Mouse (Mus musculus): Measurements from ENCODE around the gene Lcn5.
"Not testable (repeated sequence)": the region's sequence is repeated elsewhere in the genome, so short reads cannot be mapped to it uniquely, and the experiment has no call there.

The Lcn5 gene

DNA sequence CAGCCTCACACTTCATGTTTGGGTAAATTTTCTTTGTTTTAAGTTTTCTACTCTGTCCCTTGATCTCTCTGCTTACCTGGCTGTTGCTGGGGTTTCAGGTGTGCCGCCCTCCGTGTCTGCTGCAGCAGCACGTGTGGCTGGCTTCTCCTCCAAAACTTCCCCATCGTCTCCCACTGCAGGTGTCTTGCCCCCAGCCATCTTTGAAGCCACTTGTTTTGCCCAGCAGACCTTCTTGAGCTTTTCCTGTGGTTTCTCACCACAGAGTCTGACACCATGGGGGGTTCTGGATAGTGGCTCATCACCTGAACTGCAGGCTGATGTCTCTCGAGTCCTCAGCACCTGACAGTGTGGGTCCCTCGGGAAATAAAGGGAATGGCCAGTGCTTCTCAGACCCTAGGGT, 21.8 kb downstream of the Lcn5 start:
- DNase-seq: no peak

DNA sequence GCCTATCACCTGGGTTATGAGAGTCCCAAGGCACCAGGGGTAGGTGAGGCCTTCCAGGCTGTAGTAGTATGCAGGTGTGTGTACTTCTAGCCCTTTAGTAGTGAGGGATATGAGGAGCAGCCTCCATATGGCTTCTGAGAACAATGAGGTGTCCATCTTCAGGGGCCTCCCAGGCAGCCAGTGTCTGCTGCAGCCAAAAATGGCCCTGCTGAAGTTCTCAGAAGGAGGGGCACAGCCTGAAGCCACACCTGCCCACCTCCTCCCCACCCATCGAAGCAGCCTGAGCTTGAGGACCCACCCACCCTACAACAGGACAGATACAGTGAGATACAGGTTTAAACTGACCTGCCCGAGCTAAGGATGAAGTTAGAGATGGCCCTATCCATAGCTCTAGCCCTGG, 24.7 kb downstream of the Lcn5 start, which contains the start of gene Lcn10:
TSS of gene Lcn10 (plus strand) at position 301 of the 400 bp plus-strand sequence.
- no peak for DNase-seq

- no peak for DNase-seq
Observed at GRCm38 (mm10) chr2:25686941-25687340, 29.2 kb downstream of the Lcn5 start.

- DNase-seq: peak; percentile 61
Observed at GRCm38 (mm10) chr2:25694605-25695004, 36.9 kb downstream of the Lcn5 start.

DNA sequence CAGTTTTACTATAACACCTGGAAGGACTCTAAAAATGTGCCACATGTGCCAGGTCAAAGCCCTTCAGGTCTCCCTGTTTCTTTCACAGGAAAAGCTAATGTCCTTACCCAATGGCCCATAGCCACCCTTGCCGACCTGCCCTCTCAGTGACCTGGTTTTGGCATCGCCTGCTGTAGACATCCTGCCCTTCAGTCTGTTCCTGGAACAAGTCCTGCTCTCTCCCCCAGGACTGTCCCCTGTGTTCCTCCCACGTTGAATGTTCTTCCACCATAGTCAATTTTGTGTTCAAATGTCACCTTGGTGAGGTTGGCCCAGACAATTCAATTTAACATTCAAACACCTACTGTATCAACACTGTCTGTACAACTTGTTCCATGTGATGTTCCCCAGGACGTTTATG, 39.2 kb downstream of the Lcn5 start:
- DNase-seq: no peak

DNA sequence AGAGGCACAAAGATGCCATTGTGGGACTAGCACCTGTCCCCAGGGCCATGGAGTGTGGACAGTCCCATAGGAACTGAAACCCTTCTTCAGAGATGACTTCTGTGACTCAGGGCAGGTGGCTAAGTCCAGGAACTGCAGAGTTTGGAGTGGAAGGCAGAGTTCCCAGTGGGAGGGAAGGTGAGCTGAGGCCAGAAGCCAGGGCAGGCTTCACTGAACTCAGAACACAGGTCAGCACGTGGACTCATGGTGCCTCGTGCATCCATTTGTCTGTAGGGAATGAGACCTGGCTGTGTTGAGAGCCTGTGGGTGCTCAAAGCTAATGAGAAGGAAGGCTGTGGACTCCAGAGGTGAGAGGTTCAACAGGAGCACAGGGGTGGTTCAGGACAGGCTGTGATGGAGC, 40.9 kb downstream of the Lcn5 start:
- no peak for DNase-seq

- not testable (repeated sequence) for DNase-seq
Observed at GRCm38 (mm10) chr2:25699743-25700142, 42.0 kb downstream of the Lcn5 start, which contains the start of gene Obp2a. TSS of gene Obp2a (plus strand) at chr2:25700043.

- no peak for DNase-seq
Observed at GRCm38 (mm10) chr2:25701001-25701400, 43.2 kb downstream of the Lcn5 start.

- no peak for DNase-seq
Observed at GRCm38 (mm10) chr2:25703706-25704105, 46.0 kb downstream of the Lcn5 start.

- DNase-seq: peak; percentile 85
Observed at GRCm38 (mm10) chr2:25706643-25707481, 49.1 kb downstream of the Lcn5 start, which contains the start of gene Bmyc. TSS of gene Bmyc (plus strand) at chr2:25706739.

GRCm38 (mm10) chr2:25708121-25708520, 50.4 kb downstream of the Lcn5 start:
- DNase-seq: peak; percentile 61

GRCm38 (mm10) chr2:25709056-25709455, 51.3 kb downstream of the Lcn5 start:
- DNase-seq: not testable (repeated sequence)

DNA sequence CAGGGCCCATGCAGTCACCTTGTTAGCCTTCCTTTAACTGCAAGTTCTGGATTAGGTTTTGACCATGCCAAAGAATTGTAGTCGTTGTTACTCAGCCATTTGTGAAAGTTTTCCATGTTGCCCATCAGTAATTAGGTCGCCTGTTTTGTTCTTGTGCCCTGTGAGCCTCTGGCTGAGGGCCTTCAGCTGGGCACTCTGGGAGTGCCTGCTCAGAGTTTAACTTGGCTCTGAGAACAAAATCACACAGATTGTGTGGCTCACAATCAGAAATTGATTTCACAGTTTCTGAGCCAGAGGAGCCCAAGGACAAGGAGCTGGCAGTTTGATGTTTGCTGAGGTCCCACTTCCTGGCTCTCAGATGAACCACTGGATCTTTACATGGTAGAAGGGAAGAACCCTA, 52.0 kb downstream of the Lcn5 start:
- DNase-seq: not testable (repeated sequence)

Data from cerebellum, adult 9-10 months (tissue).